Mouse (Mus musculus) intestine, embryonic 14.5 days (tissue): ENCODE measurements at regions not wholly inside any gene's neighbourhood (a gene's known extent, or its start where the extent isn't known, plus 50 kb on each side); places are given as distances from the start of the nearest gene placed in this dataset.

Source experiments
- ATAC-seq: fragments of 200-750 bp; cut with Nextera tagmentation; replicated peaks from 2 replicates; pipeline ENCODE4 v1.8.0; 2017; ENCODE audit warnings: low read depth, moderate number of reproducible peaks, moderate TSS enrichment, moderate library complexity; ENCODE audit not compliant: low FRiP score, low TSS enrichment
- DNase-seq: peaks from one replicate; pipeline ENCODE4 v3.0.0-alpha.2; 2018; ENCODE audit warnings: low spot score
- H3K27ac ChIP-seq: fragments of 300-500 bp; sonication (generic); 2 replicates; pipeline ENCODE4 v1.5.1; 2014; ENCODE audit warnings: low read depth, mild to moderate bottlenecking, control low read depth
- H3K27me3 ChIP-seq: fragments of 300-500 bp; sonication (generic); replicated peaks from 2 replicates; pipeline ENCODE4 v1.6.1; 2014; ENCODE audit warnings: low read length, control low read depth; ENCODE audit not compliant: control insufficient read depth, insufficient read depth
- H3K36me3 ChIP-seq: fragments of 300-500 bp; sonication (generic); 2 replicates; pipeline ENCODE4 v1.6.1; 2014; ENCODE audit warnings: low read length, control low read depth; ENCODE audit not compliant: control insufficient read depth, insufficient read depth
- H3K4me1 ChIP-seq: fragments of 300-500 bp; sonication (generic); replicated peaks from 2 replicates; pipeline ENCODE4 v1.6.1; 2014; ENCODE audit warnings: low read length, control low read depth, mixed read lengths; ENCODE audit not compliant: control insufficient read depth, insufficient read depth
- H3K4me2 ChIP-seq: fragments of 300-500 bp; sonication (generic); 2 replicates; pipeline ENCODE4 v1.6.1; 2014; ENCODE audit warnings: low read length
- H3K4me3 ChIP-seq: fragments of 300-500 bp; sonication (generic); 2 replicates; pipeline ENCODE4 v1.5.1; 2014; ENCODE audit warnings: low read depth, low read length, control low read depth, mixed read lengths
- H3K9ac ChIP-seq: fragments of 300-500 bp; sonication (generic); 2 replicates; pipeline ENCODE4 v1.6.1; 2014; ENCODE audit warnings: mild to moderate bottlenecking, low read length
- H3K9me3 ChIP-seq: fragments of 300-500 bp; sonication (generic); 2 replicates; pipeline ENCODE4 v1.6.1; 2016; ENCODE audit warnings: low read length, control low read depth; ENCODE audit not compliant: control insufficient read depth
- WGBS: fragments of 180-500 bp; shearing (Covaris S2); extraction: QIAGEN DNeasy Blood & Tissue Kit; methylation state at CpG from one replicate; pipeline ENCODE4 v1.1.7; 2014; 5-methylcytosine and 5-hydroxymethylcytosine counted together

DNA sequence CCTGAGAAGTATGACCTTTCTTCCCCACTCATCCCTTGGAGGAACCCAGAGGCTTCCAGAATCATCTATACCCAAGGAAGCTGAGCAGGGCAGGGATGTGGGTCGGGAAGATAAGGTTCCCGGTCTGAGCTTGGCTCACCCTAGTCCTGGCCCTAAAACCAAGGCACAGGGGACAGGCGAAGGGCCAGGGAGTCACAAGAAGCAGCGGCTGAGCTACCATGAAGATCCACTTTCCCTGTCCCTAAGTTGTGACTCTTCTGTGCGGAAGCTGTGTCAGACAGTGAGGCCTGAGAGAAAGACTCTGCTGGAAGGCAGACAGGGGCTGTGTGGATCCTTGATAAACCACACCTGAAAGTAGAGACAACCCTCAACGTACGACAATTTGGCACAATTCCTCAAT, 64.1 kb upstream of the Runx3 start:
- Histone ChIP-seq H3K4me2 (no peak overlapping the region), H3K4me3 (no peak overlapping the region), H3K9me3 (peaks cover 5% of the 10 kb centered on the region), H3K27me3 (no peaks in the 10 kb centered on the region), H3K36me3 (no peaks in the 10 kb centered on the region), H3K9ac (no peak overlapping the region), H3K27ac (no peak overlapping the region), H3K4me1 (peaks cover 16% of the 10 kb centered on the region)
- DNase-seq: no peak
- ATAC-seq: no peak
- 90% methylated on average over 7 of the region's 7 CpGs for WGBS

DNA sequence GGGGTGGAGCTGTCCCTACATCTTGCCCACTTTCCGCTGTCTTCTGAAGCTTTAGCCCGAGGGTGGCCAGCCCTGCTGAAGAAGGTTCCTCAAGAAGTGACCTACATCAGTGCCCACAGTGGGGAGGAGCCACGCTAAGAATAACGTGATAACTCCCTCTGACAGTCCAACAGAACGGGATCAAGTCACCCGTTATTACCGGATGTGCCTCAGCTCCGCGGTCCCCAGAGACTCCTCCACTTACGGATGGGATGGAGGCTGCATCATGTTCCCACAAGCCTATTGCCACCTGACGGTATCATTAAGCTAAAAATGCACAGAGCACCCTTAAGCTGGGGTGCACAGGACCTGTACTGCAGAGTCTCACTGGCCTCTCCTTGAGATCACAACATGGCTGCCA, 63.2 kb upstream of the Runx3 start:
- DNase-seq: no peak
- ATAC-seq: no peak
- no peak overlapping the region for H3K4me3 ChIP-seq
- H3K27me3 ChIP-seq: no peaks in the 10 kb centered on the region
- no peak overlapping the region for H3K9ac ChIP-seq
- WGBS: 85% methylated on average over 11 of the region's 11 CpGs
- H3K9me3 ChIP-seq: peaks cover 5% of the 10 kb centered on the region
- no peak overlapping the region for H3K27ac ChIP-seq
- H3K4me1 ChIP-seq: peaks cover 16% of the 10 kb centered on the region
- H3K36me3 ChIP-seq: no peaks in the 10 kb centered on the region
- H3K4me2 ChIP-seq: no peak overlapping the region

DNA sequence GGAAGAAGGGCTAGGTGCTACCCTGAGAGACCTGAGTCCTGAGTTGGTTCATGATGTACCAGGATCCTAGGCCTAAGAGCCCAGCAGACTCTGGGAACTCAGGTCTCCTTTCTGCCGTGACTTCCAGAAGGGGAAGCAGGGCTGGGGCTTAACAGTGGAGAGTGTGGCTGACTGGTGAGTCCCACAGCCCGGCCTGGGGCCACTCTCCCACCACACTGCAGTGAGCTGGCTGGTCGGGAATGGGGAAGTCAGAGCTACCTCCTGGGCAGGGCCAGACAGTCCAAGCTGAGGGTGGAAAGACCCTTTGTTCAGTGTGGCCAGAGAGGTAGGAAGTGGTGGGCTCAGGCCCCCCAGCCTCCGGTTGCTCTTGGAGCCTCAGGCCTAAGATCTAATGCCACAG, 61.6 kb upstream of the Runx3 start:
- Histone ChIP-seq H3K9me3 (no peaks in the 10 kb centered on the region), H3K9ac (no peak overlapping the region), H3K27me3 (no peaks in the 10 kb centered on the region), H3K4me1 (peaks cover 16% of the 10 kb centered on the region), H3K36me3 (no peaks in the 10 kb centered on the region), H3K27ac (no peak overlapping the region), H3K4me3 (no peak overlapping the region), H3K4me2 (no peak overlapping the region)
- no peak for DNase-seq
- no peak for ATAC-seq
- 67% methylated on average over 4 of the region's 4 CpGs for WGBS

DNA sequence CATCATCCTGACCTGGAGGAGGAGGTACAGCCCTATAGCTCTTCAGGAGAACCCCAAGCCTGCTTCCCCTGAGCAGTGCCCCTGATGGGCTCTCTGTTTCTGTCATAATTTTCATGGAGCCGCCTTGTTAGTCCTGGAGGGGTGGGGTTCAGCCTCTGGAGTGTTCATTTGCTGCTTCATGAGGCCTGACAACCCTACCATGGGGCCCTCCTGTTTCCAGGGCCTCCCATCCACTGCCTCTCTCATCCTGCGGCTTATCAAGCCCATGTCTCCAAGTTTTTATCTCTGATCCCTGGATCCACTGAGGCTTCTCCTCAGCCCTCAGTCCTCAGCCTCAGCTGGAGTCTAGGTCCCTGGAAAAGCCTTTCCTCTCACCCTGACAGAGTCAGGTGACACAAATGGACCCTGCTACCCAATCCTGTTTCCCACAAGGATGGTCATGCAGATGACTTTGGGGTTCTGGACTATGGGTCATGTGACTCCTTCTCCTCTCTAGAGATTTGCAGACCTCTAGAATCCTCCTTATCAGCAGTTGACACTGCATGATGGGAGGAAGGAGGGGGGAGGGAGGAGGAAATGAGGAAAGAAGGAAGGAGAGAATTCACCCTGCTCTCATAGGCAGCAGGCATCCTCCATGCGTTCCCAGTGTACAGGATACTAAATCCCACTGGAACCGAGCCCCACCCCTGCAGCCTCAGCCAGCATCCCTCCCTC, 59.3 kb upstream of the Runx3 start:
- 53% methylated on average over 4 of the region's 4 CpGs for WGBS
- 0 out of 2 replicates have a peak, but pooled peaks have one; percentile 12 for ATAC-seq
- Histone ChIP-seq H3K4me1 (no peaks in the 10 kb centered on the region; the same call in 1 of the 2 replicates), H3K9ac (no peak overlapping the region), H3K9me3 (no peaks in the 10 kb centered on the region), H3K27ac (no peak overlapping the region), H3K4me3 (no peak overlapping the region), H3K27me3 (no peaks in the 10 kb centered on the region), H3K36me3 (no peaks in the 10 kb centered on the region), H3K4me2 (no peak overlapping the region)
- no peak for DNase-seq

DNA sequence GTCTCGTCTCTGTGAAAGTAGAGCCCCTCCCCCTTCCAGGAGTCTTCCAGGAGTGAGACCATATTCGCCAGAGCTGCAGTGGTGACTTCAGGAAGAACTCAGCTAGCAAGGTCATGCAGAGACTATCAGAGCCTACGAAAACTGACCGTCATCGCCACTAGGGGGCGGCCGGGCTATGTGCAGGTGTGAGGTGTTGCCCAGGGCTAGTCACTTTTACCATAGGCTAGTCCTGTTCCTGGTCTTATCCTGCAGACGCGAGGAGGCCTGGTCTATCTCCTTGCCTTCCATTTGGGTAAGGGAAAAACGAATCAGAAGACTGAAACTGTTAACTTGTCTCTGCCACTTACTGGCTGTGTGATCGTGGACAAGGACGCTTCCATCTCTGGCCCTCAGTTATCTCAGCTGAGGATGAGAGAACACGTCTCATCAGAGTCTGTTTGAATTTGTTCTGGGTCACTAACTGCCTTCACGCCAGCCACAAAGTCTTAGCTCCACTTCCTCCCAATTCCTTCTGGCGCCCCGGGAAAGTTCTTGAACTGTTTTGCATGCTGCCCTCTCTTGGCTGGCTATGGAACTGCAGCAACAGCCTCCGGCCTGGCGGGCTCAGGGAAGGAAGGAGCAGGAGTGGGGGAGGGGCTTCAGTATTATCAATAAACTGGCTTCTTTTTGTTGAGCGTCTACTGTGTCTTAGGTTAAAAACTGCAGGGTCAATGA, 53.5 kb upstream of the Runx3 start:
- DNase-seq: peak; percentile 94
- Histone ChIP-seq H3K27me3 (no peaks in the 10 kb centered on the region), H3K4me3 (no peak overlapping the region), H3K36me3 (no peaks in the 10 kb centered on the region), H3K27ac (no peak overlapping the region), H3K4me2 (peak overlapping the region; percentile 36), H3K9me3 (no peaks in the 10 kb centered on the region), H3K4me1 (peaks cover 10% of the 10 kb centered on the region; the same call in 1 of the 2 replicates), H3K9ac (no peak overlapping the region)
- ATAC-seq: peak; percentile 69
- WGBS: 9% methylated on average over 19 of the region's 19 CpGs

DNA sequence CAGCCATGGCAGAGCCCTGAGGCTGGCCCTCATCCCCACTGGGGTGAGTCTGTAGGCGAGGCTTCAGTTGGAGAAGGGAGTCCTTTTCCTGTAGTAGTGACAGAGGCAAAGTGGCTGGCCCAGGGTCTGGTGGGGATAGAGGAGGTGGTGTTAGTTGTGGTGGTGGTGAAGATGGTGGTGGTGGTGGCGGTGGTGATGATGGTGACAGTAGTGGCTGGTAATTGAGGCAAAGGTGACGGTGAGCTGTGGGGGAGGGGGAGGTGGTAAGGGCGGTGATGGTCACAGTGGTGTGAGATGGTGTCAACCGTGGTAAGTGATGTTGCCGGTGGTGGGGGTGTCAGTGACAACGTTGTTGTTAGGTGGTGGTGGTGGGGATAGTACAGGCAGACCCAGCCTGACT, 52.6 kb upstream of the Runx3 start:
- Histone ChIP-seq H3K4me3 (no peak overlapping the region), H3K4me2 (no peak overlapping the region), H3K9ac (no peak overlapping the region), H3K27me3 (no peaks in the 10 kb centered on the region), H3K36me3 (no peaks in the 10 kb centered on the region), H3K9me3 (no peaks in the 10 kb centered on the region), H3K27ac (no peak overlapping the region), H3K4me1 (peaks cover 10% of the 10 kb centered on the region; the same call in 1 of the 2 replicates)
- WGBS: 67% methylated on average over 7 of the region's 7 CpGs
- ATAC-seq (no peak), DNase-seq (no peak)

DNA sequence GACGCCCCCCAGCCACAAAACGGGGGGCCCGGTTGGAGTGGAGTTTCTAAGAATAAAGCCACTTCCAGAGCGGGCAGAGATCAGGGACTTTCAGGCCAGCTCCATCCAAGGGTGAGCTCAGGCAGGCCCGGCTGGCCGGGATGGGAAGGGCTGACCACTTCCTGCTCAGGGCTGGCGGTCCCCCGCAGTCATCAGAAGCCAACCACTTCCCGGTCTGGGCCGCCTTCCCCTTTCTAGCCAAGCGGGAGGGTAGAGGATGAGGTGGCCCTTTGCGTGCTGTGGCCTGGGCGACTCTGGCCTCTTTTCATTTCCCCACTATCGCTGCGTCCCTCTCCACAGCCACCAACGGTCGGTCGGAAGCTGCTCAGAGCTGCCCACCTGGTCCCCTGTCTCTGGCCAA, 50.6 kb upstream of the Runx3 start:
- ATAC-seq (no peak), DNase-seq (no peak)
- H3K27ac ChIP-seq: no peak overlapping the region
- H3K27me3 ChIP-seq: no peaks in the 10 kb centered on the region
- H3K9me3 ChIP-seq: no peaks in the 10 kb centered on the region
- 73% methylated on average over 18 of the region's 18 CpGs for WGBS
- no peak overlapping the region for H3K4me2 ChIP-seq
- H3K9ac ChIP-seq: no peak overlapping the region
- no peak overlapping the region for H3K4me3 ChIP-seq
- H3K4me1 ChIP-seq: peaks cover 10% of the 10 kb centered on the region; the same call in 1 of the 2 replicates
- no peaks in the 10 kb centered on the region for H3K36me3 ChIP-seq
